Mouse (Mus musculus) intestine, postnatal 0 days (tissue): ENCODE data around the gene Crocc2. TPM values are rescaled to one million over a fixed set of nuclear protein-coding genes. Genes with fewer than 3 reads are reported as not detected.

Source experiments
- ATAC-seq: fragments of 200-750 bp; cut with Nextera tagmentation; 2 replicates; pipeline ENCODE4 v1.8.0; 2017; ENCODE audit warnings: mild to moderate bottlenecking, moderate TSS enrichment, moderate library complexity
- H3K27ac ChIP-seq: fragments of 300-500 bp; sonication (generic); 2 replicates; pipeline ENCODE4 v1.5.1; 2014; ENCODE audit warnings: mild to moderate bottlenecking, low read depth, low read length, moderate library complexity
- H3K27me3 ChIP-seq: fragments of 300-500 bp; sonication (generic); replicated peaks from 2 replicates; pipeline ENCODE4 v1.6.1; 2014; ENCODE audit warnings: low read length, mixed read lengths; ENCODE audit not compliant: control insufficient read depth, insufficient read depth
- H3K36me3 ChIP-seq: fragments of 300-500 bp; sonication (generic); 2 replicates; pipeline ENCODE4 v1.6.1; 2014; ENCODE audit warnings: mild to moderate bottlenecking, moderate library complexity; ENCODE audit not compliant: control insufficient read depth, insufficient read depth
- H3K4me1 ChIP-seq: fragments of 300-500 bp; sonication (generic); replicated peaks from 2 replicates; pipeline ENCODE4 v1.6.1; 2014; ENCODE audit warnings: antibody characterized with exemption, low read length, mixed read lengths; ENCODE audit not compliant: control insufficient read depth, insufficient read depth
- H3K4me2 ChIP-seq: fragments of 300-500 bp; sonication (generic); replicated peaks from 2 replicates; pipeline ENCODE4 v1.6.1; 2014; ENCODE audit warnings: low read depth, mild to moderate bottlenecking, moderate library complexity
- H3K4me3 ChIP-seq: fragments of 300-500 bp; sonication (generic); 2 replicates; pipeline ENCODE4 v1.5.1; 2014; ENCODE audit warnings: low read depth, low read length
- H3K9ac ChIP-seq: fragments of 300-500 bp; sonication (generic); 2 replicates; pipeline ENCODE4 v1.6.1; 2014; ENCODE audit warnings: mild to moderate bottlenecking, low read depth, low read length
- H3K9me3 ChIP-seq: fragments of 300-500 bp; sonication (generic); 2 replicates; pipeline ENCODE4 v1.6.1; 2016; ENCODE audit warnings: mixed run types; ENCODE audit not compliant: control insufficient read depth
- CTCF ChIP-seq: sonication (generic); IDR thresholded peaks from 2 replicates; pipeline ENCODE4 v1.5.1; 2016; ENCODE audit warnings: low read depth, mild to moderate bottlenecking, control low read depth, antibody characterized with exemption, moderate library complexity
- WGBS: fragments of 180-500 bp; shearing (Covaris S2); extraction: QIAGEN DNeasy Blood & Tissue Kit; methylation state at CpG from one replicate; pipeline ENCODE4 v1.1.7; 2014; 5-methylcytosine and 5-hydroxymethylcytosine counted together
- polyA plus RNA-seq: library from polyadenylated mRNA; unstranded; fragments of >200 nt; fragmentation: Nextera tagmentation; extraction: Ambion mirVana; gene quantifications from 2 replicates; pipeline ENCODE4 v1.2.1, GENCODE M21; 2015

Crocc2 gene
- polyA plus RNA-seq, 1 experiment from 2014 or later = 0.04 TPM

DNA sequence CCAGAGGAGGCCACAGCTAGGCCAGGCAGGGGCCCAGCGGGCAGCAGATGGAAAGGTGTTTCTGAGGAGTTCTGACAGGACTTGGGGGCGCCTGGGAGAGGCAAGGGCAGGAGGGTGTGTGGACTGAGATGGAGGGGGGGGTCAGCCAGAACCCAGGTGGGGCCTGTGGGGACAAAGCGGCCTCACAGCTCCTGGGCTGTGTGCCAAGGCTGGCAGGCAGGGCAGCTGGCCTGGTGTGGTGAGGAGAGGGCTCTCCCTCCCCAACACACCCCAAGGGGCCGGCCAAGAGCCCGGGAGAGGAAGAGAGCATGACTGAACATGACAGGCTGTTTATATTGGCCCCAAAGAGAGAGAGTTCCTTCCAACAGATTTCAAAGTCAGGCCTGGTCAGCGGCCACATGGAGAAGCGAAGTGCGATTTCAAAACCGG lies 41.7 kb downstream of the Crocc2 start:
- H3K4me1 ChIP-seq = peaks cover 6% of the 10 kb centered on the region; the same call in 1 of the 2 replicates
- H3K4me2 ChIP-seq = peak overlapping the region; percentile 30
- peak; percentile 46; the same call in 1 of the 2 replicates for ATAC-seq
- 13% methylated on average over 9 of the region's 9 CpGs for WGBS
- no peak for TF ChIP-seq CTCF
- H3K4me3 ChIP-seq = no peak overlapping the region
- H3K9me3 ChIP-seq = no peaks in the 10 kb centered on the region
- no peaks in the 10 kb centered on the region for H3K27me3 ChIP-seq
- no peak overlapping the region for H3K9ac ChIP-seq
- no peaks in the 10 kb centered on the region for H3K36me3 ChIP-seq
- H3K27ac ChIP-seq = no peak overlapping the region

DNA sequence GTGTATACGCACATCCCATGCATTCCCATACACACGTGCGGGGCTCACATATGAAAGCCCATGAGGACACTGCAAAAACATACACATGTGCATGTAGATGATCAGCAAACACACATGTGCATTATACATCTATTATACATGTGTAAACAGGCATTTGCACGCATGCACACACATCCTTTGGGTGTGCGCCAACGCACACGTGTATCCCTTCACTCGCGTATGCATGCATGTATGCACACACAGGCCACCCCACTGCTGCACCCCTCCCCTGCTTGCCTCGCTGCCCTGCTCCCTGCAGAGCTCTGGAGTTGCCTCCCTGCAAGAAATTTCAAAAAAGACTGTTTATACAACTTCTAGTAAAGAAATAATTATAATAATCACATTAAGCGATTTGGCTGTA lies 42.5 kb downstream of the Crocc2 start:
- WGBS = 74% methylated on average over 11 of the region's 11 CpGs

GRCm38 (mm10) chr1:93211549-93212220 lies 43.2 kb downstream of the Crocc2 start:
- Histone ChIP-seq H3K27me3 (no peaks in the 10 kb centered on the region), H3K27ac (no peak overlapping the region), H3K9ac (no peak overlapping the region), H3K4me1 (peaks cover 6% of the 10 kb centered on the region; the same call in 1 of the 2 replicates), H3K36me3 (no peaks in the 10 kb centered on the region), H3K4me2 (no peak overlapping the region), H3K4me3 (no peak overlapping the region), H3K9me3 (no peaks in the 10 kb centered on the region)
- ATAC-seq = no peak
- TF ChIP-seq CTCF = no peak
- 41% methylated on average over 10 of the region's 10 CpGs for WGBS

More for the DNA sequence above, 42.5 kb downstream of the Crocc2 start:
- Histone ChIP-seq H3K27ac (no peak overlapping the region), H3K36me3 (no peaks in the 10 kb centered on the region), H3K27me3 (no peaks in the 10 kb centered on the region), H3K4me1 (peaks cover 6% of the 10 kb centered on the region; the same call in 1 of the 2 replicates), H3K4me3 (no peak overlapping the region), H3K9ac (no peak overlapping the region), H3K4me2 (no peak overlapping the region), H3K9me3 (no peaks in the 10 kb centered on the region)
- TF ChIP-seq CTCF = no peak
- ATAC-seq = no peak

DNA sequence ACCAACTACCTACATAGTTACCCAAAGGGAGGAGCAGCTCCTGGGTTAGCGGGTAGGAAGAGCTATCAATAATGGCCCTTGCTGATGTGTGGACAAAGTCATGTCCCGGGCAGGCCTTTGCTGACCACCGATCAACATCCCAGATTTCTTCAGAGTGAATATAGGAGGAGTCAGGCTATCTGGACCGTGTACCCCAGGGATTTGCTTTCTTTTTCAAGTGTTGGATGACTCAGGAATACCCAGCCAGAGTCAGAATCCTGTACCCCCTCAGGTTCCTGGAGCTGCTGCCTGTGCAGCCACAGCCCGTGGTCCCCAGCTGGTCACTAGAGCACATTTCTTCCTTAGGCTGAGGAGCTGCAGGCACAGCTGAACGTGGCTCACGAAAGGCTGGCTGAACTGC lies 43.9 kb downstream of the Crocc2 start:
- Histone ChIP-seq H3K27me3 (no peaks in the 10 kb centered on the region), H3K9ac (no peak overlapping the region), H3K4me3 (no peak overlapping the region), H3K9me3 (no peaks in the 10 kb centered on the region), H3K4me2 (no peak overlapping the region), H3K36me3 (no peaks in the 10 kb centered on the region), H3K4me1 (peaks cover 6% of the 10 kb centered on the region; the same call in 1 of the 2 replicates), H3K27ac (no peak overlapping the region)
- no peak for TF ChIP-seq CTCF
- no peak for ATAC-seq
- WGBS = 80% methylated on average over 7 of the region's 7 CpGs

DNA sequence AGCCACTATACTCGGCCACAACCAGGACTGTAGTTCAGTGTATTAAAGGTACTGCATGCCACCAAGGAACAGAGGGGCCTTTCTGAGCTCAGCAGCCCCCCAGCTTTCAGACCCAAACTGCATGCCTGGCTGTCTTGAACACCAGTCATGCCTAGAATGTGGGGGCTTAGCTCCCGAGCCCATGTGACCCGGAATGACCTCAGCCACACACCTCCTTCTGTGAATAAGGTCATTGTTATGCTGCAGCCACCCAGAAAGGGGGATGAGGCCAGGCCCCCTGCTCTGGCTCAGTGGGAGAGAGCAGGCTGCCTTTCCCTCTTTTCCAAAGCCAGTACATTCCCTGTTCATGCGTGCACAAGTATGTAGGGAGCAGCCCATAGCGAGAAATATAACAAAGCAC lies 46.1 kb downstream of the Crocc2 start:
- Histone ChIP-seq H3K4me1 (peaks cover 6% of the 10 kb centered on the region; the same call in 1 of the 2 replicates), H3K36me3 (no peaks in the 10 kb centered on the region), H3K4me3 (no peak overlapping the region), H3K9me3 (no peaks in the 10 kb centered on the region), H3K27me3 (no peaks in the 10 kb centered on the region), H3K27ac (no peak overlapping the region), H3K4me2 (no peak overlapping the region), H3K9ac (no peak overlapping the region)
- ATAC-seq = no peak
- TF ChIP-seq CTCF = no peak
- 66% methylated on average over 5 of the region's 5 CpGs for WGBS

- no peak for ATAC-seq
- 82% methylated on average over 9 of the region's 9 CpGs for WGBS
These were observed 48.4 kb downstream of the Crocc2 start for GRCm38 (mm10) chr1:93216839-93217497.

More at GRCm38 (mm10) chr1:93216839-93217497, 48.4 kb downstream of the Crocc2 start:
- no peak overlapping the region for H3K9ac ChIP-seq
- H3K9me3 ChIP-seq = no peaks in the 10 kb centered on the region
- H3K4me3 ChIP-seq = no peak overlapping the region
- H3K27me3 ChIP-seq = no peaks in the 10 kb centered on the region
- no peak overlapping the region for H3K27ac ChIP-seq
- H3K4me1 ChIP-seq = no peaks in the 10 kb centered on the region
- no peak for TF ChIP-seq CTCF
- no peaks in the 10 kb centered on the region for H3K36me3 ChIP-seq
- no peak overlapping the region for H3K4me2 ChIP-seq
